Mouse (Mus musculus) heart, embryonic 11.5 days (tissue): ENCODE results near the gene Cnot4. TPM values are rescaled to one million over a fixed set of nuclear protein-coding genes. Genes with fewer than 3 reads are reported as not detected.
A peak's percentile ranks its signal among the peaks of the same experiment; 100 is the strongest.

ENCODE experiments used
- ATAC-seq: fragments of 200-750 bp; cut with Nextera tagmentation; replicated peaks from 2 replicates; pipeline ENCODE4 v1.8.0; 2017; ENCODE audit warnings: moderate library complexity; ENCODE audit not compliant: insufficient number of reproducible peaks, low FRiP score, low TSS enrichment
- H3K27ac ChIP-seq: fragments of 300-500 bp; sonication (generic); 2 replicates; pipeline ENCODE4 v1.5.1; 2014; ENCODE audit warnings: mild to moderate bottlenecking, low read depth, low read length
- H3K27me3 ChIP-seq: fragments of 300-500 bp; sonication (generic); 2 replicates; pipeline ENCODE4 v1.6.1; 2014; ENCODE audit warnings: mild to moderate bottlenecking, low read length, mixed read lengths; ENCODE audit not compliant: control insufficient read depth, insufficient read depth
- H3K36me3 ChIP-seq: fragments of 300-500 bp; sonication (generic); 2 replicates; pipeline ENCODE4 v1.6.1; 2014; ENCODE audit warnings: mild to moderate bottlenecking, low read length, moderate library complexity, mixed read lengths; ENCODE audit not compliant: control insufficient read depth, insufficient read depth
- H3K4me1 ChIP-seq: fragments of 300-500 bp; sonication (generic); 2 replicates; pipeline ENCODE4 v1.6.1; 2014; ENCODE audit warnings: low read length; ENCODE audit not compliant: control insufficient read depth, insufficient read depth
- H3K4me2 ChIP-seq: fragments of 300-500 bp; sonication (generic); 2 replicates; pipeline ENCODE4 v1.6.1; 2014; ENCODE audit warnings: mild to moderate bottlenecking, moderate library complexity
- H3K4me3 ChIP-seq: fragments of 300-500 bp; sonication (generic); 2 replicates; pipeline ENCODE4 v1.5.1; 2014; ENCODE audit warnings: low read depth, low read length
- H3K9ac ChIP-seq: fragments of 300-500 bp; sonication (generic); 2 replicates; pipeline ENCODE4 v1.6.1; 2014; ENCODE audit warnings: mild to moderate bottlenecking, low read depth, low read length, moderate library complexity
- H3K9me3 ChIP-seq: fragments of 300-500 bp; sonication (generic); replicated peaks from 2 replicates; pipeline ENCODE4 v1.6.1; 2016; ENCODE audit warnings: low read length; ENCODE audit not compliant: control insufficient read depth
- WGBS: fragments of 180-500 bp; shearing (Covaris S2); extraction: QIAGEN DNeasy Blood & Tissue Kit; methylation state at CpG from one replicate; pipeline ENCODE4 v1.1.7; 2014; ENCODE audit not compliant: insufficient replicate concordance; 5-methylcytosine and 5-hydroxymethylcytosine counted together
- polyA plus RNA-seq: library from polyadenylated mRNA; unstranded; fragments of >200 nt; fragmentation: Nextera tagmentation; extraction: Ambion mirVana; gene quantifications from 2 replicates; pipeline ENCODE4 v1.2.1, GENCODE M21; 2014

Gene Cnot4
- polyA plus RNA-seq, 1 experiment from 2014 or later = 23.9 TPM

DNA sequence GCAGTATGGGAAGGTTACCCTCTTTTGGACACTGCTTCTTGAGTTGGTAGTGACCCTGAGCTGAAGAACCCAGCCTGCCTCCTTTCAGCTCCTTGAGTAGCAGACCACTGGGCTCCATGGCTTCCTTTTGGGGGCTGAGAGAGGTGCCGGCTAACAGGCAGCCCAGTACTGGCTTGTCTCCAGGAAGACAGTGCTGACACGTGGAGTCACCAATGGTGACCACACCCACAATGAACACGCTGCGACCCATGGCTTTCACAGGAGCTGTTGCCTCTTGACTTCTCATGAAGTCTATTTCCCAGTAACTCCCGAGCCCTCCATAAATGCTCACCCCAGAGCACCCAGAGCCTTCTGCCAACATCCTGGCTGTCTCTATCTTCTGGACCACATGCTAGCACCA, 138.8 kb downstream of the Cnot4 start:
- H3K27me3 ChIP-seq = 0 out of 2 replicates have a peak, but pooled peaks cover 2% of the 10 kb centered on the region
- H3K27ac ChIP-seq = no peak overlapping the region
- WGBS = 54% methylated on average over 5 of the region's 5 CpGs
- ATAC-seq = no peak
- H3K36me3 ChIP-seq = no peaks in the 10 kb centered on the region
- no peak overlapping the region for H3K4me3 ChIP-seq
- H3K4me1 ChIP-seq = peaks cover 5% of the 10 kb centered on the region; the same call in 1 of the 2 replicates
- H3K9me3 ChIP-seq = no peaks in the 10 kb centered on the region
- H3K4me2 ChIP-seq = peak overlapping the region; percentile 60
- no peak overlapping the region for H3K9ac ChIP-seq

DNA sequence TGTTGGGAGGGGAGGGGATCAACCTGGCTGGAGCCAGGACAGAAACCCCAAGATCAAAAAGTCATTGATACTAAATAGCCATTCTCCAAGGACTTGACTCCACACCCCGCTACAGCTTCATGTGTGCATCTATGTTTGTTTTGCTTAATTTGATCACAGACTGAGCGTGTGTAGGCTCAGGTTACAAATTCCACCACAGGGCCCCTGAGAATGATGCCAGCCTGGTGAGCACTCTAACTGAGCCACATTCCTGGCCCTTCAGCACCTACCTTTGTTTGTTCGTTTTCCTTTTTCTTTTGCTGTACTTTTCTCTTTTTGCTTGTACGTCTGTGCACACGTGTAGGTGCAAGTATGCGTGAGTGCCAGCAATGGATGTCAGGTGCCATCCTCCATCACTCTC, 144.3 kb downstream of the Cnot4 start:
- no peak overlapping the region for H3K4me2 ChIP-seq
- peaks cover 9% of the 10 kb centered on the region; the same call in 1 of the 2 replicates for H3K4me1 ChIP-seq
- no peaks in the 10 kb centered on the region for H3K9me3 ChIP-seq
- no peaks in the 10 kb centered on the region for H3K36me3 ChIP-seq
- no peak for ATAC-seq
- no peak overlapping the region for H3K9ac ChIP-seq
- WGBS = 63% methylated on average over 6 of the region's 6 CpGs
- H3K27ac ChIP-seq = no peak overlapping the region
- H3K27me3 ChIP-seq = no peaks in the 10 kb centered on the region
- H3K4me3 ChIP-seq = no peak overlapping the region

DNA sequence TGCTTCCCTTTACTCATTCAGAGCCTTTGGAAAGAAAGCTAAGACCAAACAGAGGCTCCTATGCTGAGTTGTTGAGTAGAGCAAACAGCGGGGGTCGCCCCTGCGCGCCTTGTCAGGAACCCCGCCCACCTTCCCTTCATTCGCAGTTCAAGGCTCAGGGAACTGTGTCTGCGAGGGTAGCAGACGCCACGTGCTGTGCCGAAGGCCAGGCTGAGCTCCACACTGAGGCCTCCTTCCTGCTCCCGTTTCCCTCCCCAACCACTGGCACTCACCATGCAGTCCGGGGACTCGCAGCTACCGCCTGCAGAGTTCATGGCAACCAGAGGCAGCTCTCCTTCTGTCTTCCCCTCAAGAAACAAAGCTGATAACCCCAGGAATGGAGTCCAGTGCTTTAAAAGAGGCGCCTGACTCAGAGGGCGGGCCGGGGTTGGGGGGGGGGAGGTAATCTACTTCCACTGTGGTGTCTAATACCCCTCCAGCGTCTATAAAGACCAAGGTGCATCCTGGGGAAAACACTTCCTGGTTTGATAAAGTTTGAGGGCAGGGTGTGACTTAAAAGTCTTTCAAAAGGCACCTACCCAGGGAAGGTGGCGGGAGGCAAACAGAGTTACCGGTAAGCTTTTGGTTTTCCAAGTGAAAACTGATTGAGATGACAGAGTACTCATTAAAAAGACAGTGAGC, 145.3 kb downstream of the Cnot4 start, which contains the start of gene Slc23a4:
TSS of gene Slc23a4 (minus strand) at position 324 of the 681 bp plus-strand sequence.
- no peak within 1 kb of the TSS for H3K27ac ChIP-seq
- H3K36me3 ChIP-seq = no peaks in the 10 kb centered on the region
- 5% methylated on average over 20 of the region's 20 CpGs for WGBS
- no peaks in the 10 kb centered on the region for H3K9me3 ChIP-seq
- H3K4me3 ChIP-seq = no peak within 1 kb of the TSS
- peaks cover 9% of the 10 kb centered on the region; the same call in 1 of the 2 replicates for H3K4me1 ChIP-seq
- no peak for ATAC-seq
- peak within 1 kb of the TSS; percentile 30; the same call in 1 of the 2 replicates for H3K9ac ChIP-seq
- H3K27me3 ChIP-seq = no peaks in the 10 kb centered on the region
- H3K4me2 ChIP-seq = peak within 1 kb of the TSS; percentile 53

DNA sequence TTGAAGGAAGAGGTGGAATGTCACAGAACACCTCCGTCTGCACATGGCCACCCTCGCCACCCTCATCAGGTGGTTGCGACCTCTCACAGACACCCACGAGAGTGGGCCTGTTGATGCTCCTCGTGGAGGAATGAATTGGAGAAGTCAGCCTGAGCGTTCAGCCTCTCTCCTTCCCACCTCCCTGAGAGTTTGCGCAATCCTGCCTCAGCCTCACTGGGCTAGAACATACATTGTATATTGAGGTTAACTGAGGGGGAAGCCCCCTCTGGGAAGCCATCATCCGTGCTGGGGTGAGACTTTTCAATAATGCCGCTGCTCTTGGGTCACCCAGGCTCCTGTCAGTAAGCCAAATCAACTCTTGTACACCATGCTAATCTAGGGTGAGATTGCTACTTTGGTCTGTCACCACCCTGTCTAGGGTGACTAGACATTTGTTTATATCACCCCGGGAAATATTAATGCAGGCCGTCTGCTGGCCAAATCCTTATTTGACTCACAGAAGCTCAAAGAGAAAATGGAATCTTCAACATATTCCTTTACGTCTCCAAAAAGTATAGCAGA, 146.4 kb downstream of the Cnot4 start:
- H3K9ac ChIP-seq = no peak overlapping the region
- ATAC-seq = no peak
- peaks cover 9% of the 10 kb centered on the region; the same call in 1 of the 2 replicates for H3K4me1 ChIP-seq
- H3K27ac ChIP-seq = no peak overlapping the region
- H3K9me3 ChIP-seq = no peaks in the 10 kb centered on the region
- WGBS = 73% methylated on average over 12 of the region's 12 CpGs
- H3K36me3 ChIP-seq = no peaks in the 10 kb centered on the region
- H3K4me3 ChIP-seq = no peak overlapping the region
- H3K4me2 ChIP-seq = peak overlapping the region; percentile 53
- H3K27me3 ChIP-seq = no peaks in the 10 kb centered on the region

DNA sequence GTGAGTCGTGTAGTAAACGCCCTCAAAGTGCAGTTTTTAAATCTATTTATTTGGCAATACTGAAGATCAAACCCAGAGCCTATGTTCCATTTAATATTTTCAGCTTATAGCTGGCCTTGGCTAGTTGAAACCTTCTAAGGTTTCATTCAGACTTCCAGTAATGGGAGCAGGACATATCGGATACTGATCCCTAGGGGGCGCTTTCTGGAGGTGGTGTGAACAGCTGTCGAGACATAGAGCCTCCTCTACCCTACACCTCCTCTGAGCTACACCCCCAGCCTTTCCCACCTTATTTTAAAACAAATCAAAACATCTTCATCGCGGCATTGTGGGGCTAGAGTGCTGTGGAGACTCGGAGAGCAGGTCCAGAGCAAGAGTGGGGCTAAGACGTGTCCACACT, 152.9 kb downstream of the Cnot4 start:
- H3K27ac ChIP-seq = no peak overlapping the region
- no peak overlapping the region for H3K4me2 ChIP-seq
- no peaks in the 10 kb centered on the region for H3K4me1 ChIP-seq
- no peaks in the 10 kb centered on the region for H3K9me3 ChIP-seq
- H3K27me3 ChIP-seq = no peaks in the 10 kb centered on the region
- no peak for ATAC-seq
- H3K36me3 ChIP-seq = no peaks in the 10 kb centered on the region
- no peak overlapping the region for H3K9ac ChIP-seq
- WGBS = 50% methylated on average over 9 of the region's 9 CpGs
- H3K4me3 ChIP-seq = no peak overlapping the region

DNA sequence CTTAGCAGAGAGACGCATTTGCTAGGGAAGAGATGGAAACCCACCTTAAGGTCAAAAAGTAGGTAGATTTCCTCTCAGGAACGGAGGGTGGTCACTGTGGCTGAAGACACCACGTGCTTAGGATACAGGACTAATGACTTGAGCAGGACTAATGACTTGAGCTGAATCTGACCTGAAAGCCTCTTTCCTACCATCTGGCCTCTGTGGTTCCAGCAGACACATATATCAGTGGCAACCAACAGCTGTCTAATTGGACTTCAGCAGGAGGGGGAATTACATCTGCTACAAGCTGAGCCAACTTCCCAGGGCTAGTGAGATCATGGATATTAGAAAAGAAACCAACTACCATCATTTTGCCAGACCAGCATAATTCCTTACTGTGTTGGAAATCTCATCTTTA, 154.2 kb downstream of the Cnot4 start:
- H3K4me3 ChIP-seq = no peak overlapping the region
- no peak overlapping the region for H3K4me2 ChIP-seq
- no peaks in the 10 kb centered on the region for H3K4me1 ChIP-seq
- no peak overlapping the region for H3K9ac ChIP-seq
- 85% methylated on average over 3 of the region's 3 CpGs for WGBS
- ATAC-seq = no peak
- no peaks in the 10 kb centered on the region for H3K36me3 ChIP-seq
- no peaks in the 10 kb centered on the region for H3K9me3 ChIP-seq
- no peak overlapping the region for H3K27ac ChIP-seq
- H3K27me3 ChIP-seq = no peaks in the 10 kb centered on the region

Other genes starting within 250 kb of the Cnot4 start
- 12.4 and 13.0 TPM in 2 replicates for gene Wdr91, start 222.8 kb downstream of the Cnot4 start, polyA plus RNA-seq
- gene Stra8, start 213.6 kb downstream of the Cnot4 start, polyA plus RNA-seq = not detected in 2 replicates
- gene Slc23a4, start 145.3 kb downstream of the Cnot4 start, polyA plus RNA-seq = 0.17 and 0.18 TPM in 2 replicates
- 32.8 and 43.1 TPM in 2 replicates for gene Nup205, start 43.7 kb upstream of the Cnot4 start, polyA plus RNA-seq
- 2.4 and 2.7 TPM in 2 replicates for gene Slc13a4, start 174.4 kb upstream of the Cnot4 start, polyA plus RNA-seq
- gene Fam180a, start 192.4 kb upstream of the Cnot4 start, polyA plus RNA-seq = 0.16 and 0.31 TPM in 2 replicates